Mouse (Mus musculus) CH12.LX (cell line): Measurements from ENCODE around the gene Sort1. TPM values are rescaled to one million over a fixed set of nuclear protein-coding genes. Genes with fewer than 3 reads are reported as not detected.

Source experiments
- DNase-seq: peaks from one replicate; pipeline ENCODE4 v3.0.0-alpha.2; 2013; ENCODE audit errors: extremely low read depth
- H3K27ac ChIP-seq: 2 replicates; pipeline ENCODE4 v1.5.1; 2012; ENCODE audit warnings: low read depth, mild to moderate bottlenecking, control low read depth, moderate library complexity; ENCODE audit not compliant: insufficient read depth
- H3K27me3 ChIP-seq: replicated peaks from 2 replicates; pipeline ENCODE3; 2012; ENCODE audit warnings: inconsistent platforms
- H3K36me3 ChIP-seq, 2 experiments: replicated peaks in 1 of 2; 2 replicates each; pipeline versions ENCODE3 to v1.6.1; 2012; ENCODE audit warnings: inconsistent platforms in 1 of 2, low read length in 1 of 2, mild to moderate bottlenecking in 1 of 2, mixed read lengths in 1 of 2, moderate library complexity in 1 of 2; ENCODE audit not compliant: control insufficient read depth in 1 of 2, insufficient read depth in 1 of 2
- H3K4me1 ChIP-seq, 2 experiments: 2 replicates each; pipeline ENCODE4 v1.6.1; 2012; ENCODE audit warnings: inconsistent platforms in 1 of 2, moderate library complexity in 1 of 2; ENCODE audit not compliant: insufficient read depth in 2 of 2, control insufficient read depth in 1 of 2
- H3K4me2 ChIP-seq: 2 replicates; pipeline ENCODE4 v1.6.1; 2012; ENCODE audit warnings: low read depth, mild to moderate bottlenecking, control low read depth; ENCODE audit not compliant: poor library complexity, insufficient read depth, severe bottlenecking
- H3K4me3 ChIP-seq, 3 experiments: fragments of 150-350 bp in 1 of 3; sonication (generic) in 1 of 3; replicated peaks in 1 of 3; 2 replicates each; pipeline versions ENCODE3 to v1.5.1; 2011 to 2012; ENCODE audit warnings: low read depth in 2 of 3, low read length in 2 of 3, mild to moderate bottlenecking in 2 of 3, moderate library complexity in 2 of 3, control low read depth in 1 of 3, improper control_type of control experiment in 1 of 3, inconsistent platforms in 1 of 3, mixed read lengths in 1 of 3; ENCODE audit not compliant: poor library complexity in 1 of 3
- H3K79me2 ChIP-seq: replicated peaks from 2 replicates; pipeline ENCODE4 v1.6.1; 2012; ENCODE audit warnings: mild to moderate bottlenecking, moderate library complexity; ENCODE audit not compliant: control insufficient read depth, poor library complexity, insufficient read depth, severe bottlenecking; ENCODE audit errors: extremely low read depth
- H3K9ac ChIP-seq: 2 replicates; pipeline ENCODE4 v1.6.1; 2012; ENCODE audit warnings: low read depth, mild to moderate bottlenecking, control low read depth, moderate library complexity; ENCODE audit not compliant: insufficient read depth
- H3K9me3 ChIP-seq: replicated peaks from 2 replicates; pipeline ENCODE3; 2012; ENCODE audit warnings: low read length, inconsistent platforms, mixed read lengths
- CHD1 ChIP-seq: IDR thresholded peaks from 2 replicates; pipeline ENCODE4 v1.6.1; 2012; ENCODE audit warnings: low read depth, low read length, improper control_type of control experiment, inconsistent platforms
- CTCF ChIP-seq, 2 experiments: IDR thresholded peaks in 1 of 2; conservative IDR thresholded peaks in 1 of 2; 2 replicates each; pipeline ENCODE4 v1.5.1; 2011 to 2012; ENCODE audit warnings: low read depth in 2 of 2, low read length in 2 of 2, improper control_type of control experiment in 1 of 2, inconsistent platforms in 1 of 2, mild to moderate bottlenecking in 1 of 2, moderate library complexity in 1 of 2
- E2F4 ChIP-seq: IDR thresholded peaks from 2 replicates; pipeline ENCODE4 v1.6.1; 2011; ENCODE audit warnings: low read depth, low read length, improper control_type of control experiment; ENCODE audit not compliant: insufficient replicate concordance
- ELF1 ChIP-seq: IDR thresholded peaks from 2 replicates; pipeline ENCODE4 v1.6.1; 2014; ENCODE audit warnings: low read depth, mild to moderate bottlenecking, inconsistent platforms, low read length, improper control_type of control experiment
- EP300 ChIP-seq: IDR thresholded peaks from 2 replicates; pipeline ENCODE4 v1.6.1; 2011; ENCODE audit warnings: low read length, improper control_type of control experiment
- ETS1 ChIP-seq: conservative IDR thresholded peaks from 2 replicates; pipeline ENCODE4 v1.6.1; 2012; ENCODE audit warnings: low read depth, mild to moderate bottlenecking, inconsistent platforms, low read length, improper control_type of control experiment, moderate library complexity
- GABPA ChIP-seq: IDR thresholded peaks from 2 replicates; pipeline ENCODE4 v1.6.1; 2012; ENCODE audit warnings: low read depth, low read length, improper control_type of control experiment, inconsistent platforms; ENCODE audit not compliant: insufficient replicate concordance
- IRF4 ChIP-seq: IDR thresholded peaks from 2 replicates; pipeline ENCODE4 v1.6.1; 2014; ENCODE audit warnings: low read depth, mild to moderate bottlenecking, inconsistent platforms, low read length, improper control_type of control experiment
- JUND ChIP-seq: conservative IDR thresholded peaks from 2 replicates; pipeline ENCODE4 v1.6.1; 2011; ENCODE audit warnings: low read depth, low read length, improper control_type of control experiment
- MAFK ChIP-seq: IDR thresholded peaks from 2 replicates; pipeline ENCODE4 v1.6.1; 2011; ENCODE audit warnings: low read length, improper control_type of control experiment; ENCODE audit not compliant: insufficient replicate concordance
- MAX ChIP-seq: IDR thresholded peaks from 2 replicates; pipeline ENCODE4 v1.6.1; 2011; ENCODE audit warnings: low read length, improper control_type of control experiment
- MYC ChIP-seq: IDR thresholded peaks from 2 replicates; pipeline ENCODE4 v1.6.1; 2011; ENCODE audit warnings: low read depth, mild to moderate bottlenecking, improper control_type of control experiment, low read length
- NELFE ChIP-seq: IDR thresholded peaks from 2 replicates; pipeline ENCODE4 v1.6.1; 2011; ENCODE audit warnings: low read depth, low read length, improper control_type of control experiment
- SIN3A ChIP-seq: IDR thresholded peaks from 2 replicates; pipeline ENCODE4 v1.6.1; 2012; ENCODE audit warnings: low read length, improper control_type of control experiment, inconsistent platforms
- TCF12 ChIP-seq: IDR thresholded peaks from 2 replicates; pipeline ENCODE4 v1.6.1; 2014; ENCODE audit warnings: low read depth, mild to moderate bottlenecking, inconsistent platforms, low read length, improper control_type of control experiment
- ZMIZ1 ChIP-seq: IDR thresholded peaks from 2 replicates; pipeline ENCODE4 v1.6.1; 2012; ENCODE audit warnings: low read depth, mild to moderate bottlenecking, inconsistent platforms, low read length, improper control_type of control experiment
- dilution Hi-C: fragments of 300-500 bp; cut with MboI; formaldehyde crosslinking; loops from 2 replicates; pipeline ENCODE4 v1.14.3; 2020; ENCODE audit warnings: low sequenced_read_pairs; ENCODE audit not compliant: extremely low pct_unique_long_range_greater_than_20kb, extremely low pct_ligation_motif_present
- in situ Hi-C: fragments of 300-500 bp; cut with MboI; formaldehyde crosslinking; loops from 3 replicates; pipeline ENCODE4 v1.14.3; 2019; ENCODE audit warnings: low sequenced_read_pairs, low pct_ligation_motif_present, low pct_unique_long_range_greater_than_20kb, mixed read lengths
- polyA plus RNA-seq: library from polyadenylated mRNA; unstranded; fragments of >175 nt; gene quantifications from 2 replicates; pipeline ENCODE4 v1.2.1, GENCODE M21; 2012; ENCODE audit warnings: low read depth; ENCODE audit not compliant: insufficient read length
- total RNA-seq, 2 experiments: library from RNA; depleted of rRNA; stranded (reverse); fragments of 300-350 nt in 1 of 2; fragments of >200 nt in 1 of 2; gene quantifications; 2 replicates each; pipeline ENCODE4 v1.2.3; 2012 to 2014

Gene Sort1
- total and polyA plus RNA-seq, 3 experiments: 0.15 to 1.2 (median 0.90) TPM

GRCm38 (mm10) chr3:108314038-108314675, 30.3 kb downstream of the Sort1 start:
- peaks cover 0 to 20% of the 10 kb centered on the region in 2 experiments; a peak in 2 of 4 replicates for H3K4me1 ChIP-seq
- H3K79me2 ChIP-seq: no peaks in the 10 kb centered on the region
- no peaks in the 10 kb centered on the region for H3K27me3 ChIP-seq
- in situ Hi-C loops (no loop called here), dilution Hi-C loops (no loop called here)
- no peaks in the 10 kb centered on the region for H3K36me3 ChIP-seq
- no peaks in the 10 kb centered on the region for H3K9me3 ChIP-seq
- H3K4me3 ChIP-seq: no peak overlapping the region
- H3K4me2 ChIP-seq: no peak overlapping the region
- TF ChIP-seq NELFE (no peak), MAX (0 out of 2 replicates have a peak, but pooled peaks have one; percentile 18)
- TF ChIP-seq, all 38 proteins: peak for 1
- no peak for DNase-seq
- H3K27ac ChIP-seq: no peak overlapping the region
- no peak overlapping the region for H3K9ac ChIP-seq

GRCm38 (mm10) chr3:108318517-108318916, 34.6 kb downstream of the Sort1 start:
- H3K4me1 ChIP-seq: peaks cover 0 to 20% of the 10 kb centered on the region in 2 experiments; a peak in 2 of 4 replicates
- H3K9ac ChIP-seq: no peak overlapping the region
- no peak overlapping the region for H3K27ac ChIP-seq
- H3K79me2 ChIP-seq: no peaks in the 10 kb centered on the region
- dilution Hi-C loops: no loop called here
- TF ChIP-seq ETS1 (no peak), MAFK (no peak), JUND (no peak), CHD1 (no peak), MAX (no peak), IRF4 (no peak), MYC (no peak), ZMIZ1 (no peak), ELF1 (no peak), NELFE (no peak), CTCF (conservative IDR thresholded peaks at IDR 0.05 in 1 of 2, IDR thresholded peaks at IDR 0.05 in 1 of 2; ENCODE audit: low read depth in 2 of 2, low read length in 2 of 2) (no peak), E2F4 (no peak), EP300 (no peak), TCF12 (no peak), GABPA (no peak), SIN3A (no peak)
- no peak overlapping the region for H3K4me2 ChIP-seq
- in situ Hi-C loops: no loop called here
- no peak for DNase-seq
- no peak overlapping the region for H3K4me3 ChIP-seq
- no peaks in the 10 kb centered on the region for H3K9me3 ChIP-seq
- H3K27me3 ChIP-seq: no peaks in the 10 kb centered on the region
- H3K36me3 ChIP-seq: no peaks in the 10 kb centered on the region
